Mouse (Mus musculus) stomach, postnatal 0 days (tissue): ENCODE measurements around the gene Pkd1l2. TPM values are rescaled to one million over a fixed set of nuclear protein-coding genes. Genes with fewer than 3 reads are reported as not detected.
A peak's percentile ranks its signal among the peaks of the same experiment; 100 is the strongest.

ENCODE experiments used
- ATAC-seq: fragments of 200-750 bp; cut with Nextera tagmentation; 2 replicates; pipeline ENCODE4 v1.8.0; 2017; ENCODE audit not compliant: low FRiP score, low TSS enrichment
- DNase-seq: peaks from one replicate; pipeline ENCODE4 v3.0.0-alpha.2; 2016; ENCODE audit warnings: low spot score
- H3K27ac ChIP-seq: fragments of 300-500 bp; sonication (generic); replicated peaks from 2 replicates; pipeline ENCODE4 v1.5.1; 2014; ENCODE audit warnings: mild to moderate bottlenecking, control low read depth
- H3K27me3 ChIP-seq: fragments of 300-500 bp; sonication (generic); 2 replicates; pipeline ENCODE4 v1.6.1; 2014; ENCODE audit warnings: low read length; ENCODE audit not compliant: control insufficient read depth, insufficient read depth
- H3K36me3 ChIP-seq: fragments of 300-500 bp; sonication (generic); 2 replicates; pipeline ENCODE4 v1.6.1; 2014; ENCODE audit warnings: low read length, mixed read lengths; ENCODE audit not compliant: control insufficient read depth, insufficient read depth
- H3K4me1 ChIP-seq: fragments of 300-500 bp; sonication (generic); replicated peaks from 2 replicates; pipeline ENCODE4 v1.6.1; 2014; ENCODE audit warnings: antibody characterized with exemption; ENCODE audit not compliant: control insufficient read depth, insufficient read depth
- H3K4me2 ChIP-seq: fragments of 300-500 bp; sonication (generic); replicated peaks from 2 replicates; pipeline ENCODE4 v1.6.1; 2014; ENCODE audit warnings: low read depth, mild to moderate bottlenecking, control low read depth, moderate library complexity
- H3K4me3 ChIP-seq: fragments of 300-500 bp; sonication (generic); 2 replicates; pipeline ENCODE4 v1.5.1; 2014; ENCODE audit warnings: low read depth, low read length, control low read depth
- H3K9ac ChIP-seq: fragments of 300-500 bp; sonication (generic); 2 replicates; pipeline ENCODE4 v1.6.1; 2014; ENCODE audit warnings: mild to moderate bottlenecking, low read length, control low read depth, mixed read lengths
- H3K9me3 ChIP-seq: fragments of 300-500 bp; sonication (generic); 2 replicates; pipeline ENCODE4 v1.6.1; 2016; ENCODE audit warnings: low read length; ENCODE audit not compliant: control insufficient read depth
- CTCF ChIP-seq: IDR thresholded peaks from 2 replicates; pipeline ENCODE4 v1.5.1; 2016; ENCODE audit warnings: antibody characterized with exemption, low read depth, mild to moderate bottlenecking, moderate library complexity
- EP300 ChIP-seq: optimal IDR thresholded peaks from 2 replicates; pipeline ENCODE3; 2016; ENCODE audit warnings: antibody characterized with exemption
- WGBS: fragments of 180-500 bp; shearing (Covaris S2); extraction: QIAGEN DNeasy Blood & Tissue Kit; methylation state at CpG from one replicate; pipeline ENCODE4 v1.1.7; 2014; 5-methylcytosine and 5-hydroxymethylcytosine counted together
- polyA plus RNA-seq: library from polyadenylated mRNA; unstranded; fragments of >200 nt; fragmentation: Nextera tagmentation; extraction: Ambion mirVana; gene quantifications from 2 replicates; pipeline ENCODE4 v1.2.1, GENCODE M21; 2015

Gene Pkd1l2
- polyA plus RNA-seq, 1 experiment from 2014 or later, result not detected

GRCm38 (mm10) chr8:117109801-117110390 lies 27.6 kb upstream of the Pkd1l2 start:
- Histone ChIP-seq H3K27me3 (no peaks in the 10 kb centered on the region), H3K27ac (no peak overlapping the region), H3K36me3 (no peaks in the 10 kb centered on the region), H3K9ac (no peak overlapping the region), H3K4me1 (no peaks in the 10 kb centered on the region), H3K4me3 (no peak overlapping the region), H3K4me2 (no peak overlapping the region), H3K9me3 (no peaks in the 10 kb centered on the region)
- WGBS, result 50% methylated on average over 16 of the region's 16 CpGs
- TF ChIP-seq EP300 (no peak), CTCF (peak; percentile 79)
- ATAC-seq (no peak), DNase-seq (peak; percentile 80)

GRCm38 (mm10) chr8:117109018-117109711 lies 26.9 kb upstream of the Pkd1l2 start:
- no peak overlapping the region for H3K4me2 ChIP-seq
- DNase-seq, result no peak

GRCm38 (mm10) chr8:117107533-117107932 lies 25.3 kb upstream of the Pkd1l2 start:
- H3K36me3 ChIP-seq, result no peaks in the 10 kb centered on the region
- DNase-seq (peak; percentile 79), ATAC-seq (peak; percentile 41; the same call in 1 of the 2 replicates)
- H3K4me2 ChIP-seq, result no peak overlapping the region
- no peaks in the 10 kb centered on the region for H3K9me3 ChIP-seq
- H3K9ac ChIP-seq, result no peak overlapping the region
- no peak overlapping the region for H3K4me3 ChIP-seq
- WGBS, result 10% methylated on average over 9 of the region's 9 CpGs
- no peaks in the 10 kb centered on the region for H3K4me1 ChIP-seq
- no peaks in the 10 kb centered on the region for H3K27me3 ChIP-seq
- TF ChIP-seq CTCF (peak; percentile 91), EP300 (no peak)
- no peak overlapping the region for H3K27ac ChIP-seq

More at GRCm38 (mm10) chr8:117109018-117109711, 26.9 kb upstream of the Pkd1l2 start:
- H3K36me3 ChIP-seq, result no peaks in the 10 kb centered on the region
- H3K27me3 ChIP-seq, result no peaks in the 10 kb centered on the region
- WGBS, result 91% methylated on average over 18 of the region's 19 CpGs
- H3K4me3 ChIP-seq, result no peak overlapping the region
- H3K4me1 ChIP-seq, result no peaks in the 10 kb centered on the region
- TF ChIP-seq EP300 (no peak), CTCF (peak; percentile 43)
- no peak overlapping the region for H3K27ac ChIP-seq
- ATAC-seq, result no peak
- no peak overlapping the region for H3K9ac ChIP-seq
- H3K9me3 ChIP-seq, result no peaks in the 10 kb centered on the region

DNA sequence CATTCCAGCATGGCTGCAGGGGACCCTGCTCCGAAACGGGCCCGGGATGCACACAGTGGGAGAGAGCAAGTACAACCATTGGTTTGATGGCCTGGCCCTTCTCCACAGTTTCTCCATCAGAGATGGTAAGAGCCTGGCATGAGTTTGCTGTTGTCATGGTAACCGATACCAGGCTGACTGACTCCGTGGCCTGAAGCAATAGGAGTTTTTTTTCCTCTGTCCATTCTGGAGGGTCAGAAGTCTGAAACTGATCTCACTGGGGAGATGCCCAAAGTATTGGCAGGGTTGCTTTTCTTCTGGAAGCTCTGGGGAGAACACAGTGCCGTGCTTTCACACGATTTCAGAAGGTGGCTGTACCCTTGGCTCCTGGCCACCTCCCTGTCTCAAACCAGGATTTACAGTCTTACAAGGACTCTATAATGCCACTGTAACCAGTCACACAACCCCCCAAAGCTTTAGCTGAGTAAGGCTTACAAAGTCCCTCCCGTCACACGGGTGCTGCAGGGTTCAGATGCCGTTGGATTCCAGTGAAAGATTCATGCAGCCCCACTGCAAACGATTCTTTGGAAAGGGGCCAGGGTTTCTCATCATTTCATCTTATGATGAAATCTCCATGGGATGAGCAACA lies 15.4 kb upstream of the Pkd1l2 start:
- no peaks in the 10 kb centered on the region for H3K4me1 ChIP-seq
- no peak overlapping the region for H3K4me3 ChIP-seq
- H3K36me3 ChIP-seq, result no peaks in the 10 kb centered on the region
- no peak overlapping the region for H3K9ac ChIP-seq
- no peak for DNase-seq
- peak overlapping the region; percentile 53; the same call in 1 of the 2 replicates for H3K27ac ChIP-seq
- no peaks in the 10 kb centered on the region for H3K9me3 ChIP-seq
- peak; percentile 20; the same call in 1 of the 2 replicates for ATAC-seq
- 25% methylated on average over 11 of the region's 11 CpGs for WGBS
- H3K27me3 ChIP-seq, result no peaks in the 10 kb centered on the region
- TF ChIP-seq EP300 (no peak), CTCF (no peak)
- peak overlapping the region; percentile 25; the same call in 1 of the 2 replicates for H3K4me2 ChIP-seq

- 43% methylated on average over 10 of the region's 10 CpGs for WGBS
- peak overlapping the region; percentile 25; the same call in 1 of the 2 replicates for H3K4me2 ChIP-seq
- H3K9me3 ChIP-seq, result no peaks in the 10 kb centered on the region
- no peak for DNase-seq
- H3K9ac ChIP-seq, result no peak overlapping the region
- peak overlapping the region; percentile 18; the same call in 1 of the 2 replicates for H3K27ac ChIP-seq
- H3K4me1 ChIP-seq, result no peaks in the 10 kb centered on the region
- H3K36me3 ChIP-seq, result no peaks in the 10 kb centered on the region
- no peak for ATAC-seq
- no peaks in the 10 kb centered on the region for H3K27me3 ChIP-seq
- no peak overlapping the region for H3K4me3 ChIP-seq
- no peak for TF ChIP-seq CTCF
- TF ChIP-seq EP300, result no peak
Observed at GRCm38 (mm10) chr8:117097051-117097563, 14.9 kb upstream of the Pkd1l2 start.
